ENCODE assay signal across 12 mouse cellular contexts in genomic region chr11:77456866-77457265, GRCm38 (mm10). TPM values are rescaled to one million over a fixed set of nuclear protein-coding genes. Genes with fewer than 3 reads are reported as not detected.
A peak's percentile ranks its signal among the peaks of the same experiment; 100 is the strongest.
DNase-seq lines count a peak whose midpoint lies in the region; ATAC-seq and TF ChIP-seq lines count a peak whose summit lies in the region.
"Had no signal": no experiment of that assay in that cellular context is flagged by ENCODE, and none has a peak within 500 bp of the region (broad histone marks: within the 10 kb centered on the region; RNA-seq: fewer than 3 reads in every experiment).

No protein-coding gene starts in this region.

- H3K9me3 ChIP-seq in forebrain, postnatal 0 days (ENCODE audit: low read length): no peaks in the 10 kb centered on the region
- H3K9me3 ChIP-seq in forebrain, embryonic 16.5 days (ENCODE audit: control insufficient read depth, low read length): no peaks in the 10 kb centered on the region
- H3K9me3 ChIP-seq in lung, embryonic 14.5 days (ENCODE audit: low read depth, low read length): no peaks in the 10 kb centered on the region
- H3K9me3 ChIP-seq in lung, embryonic 16.5 days (ENCODE audit: control insufficient read depth, low read length): no peaks in the 10 kb centered on the region
- H3K9me3 ChIP-seq in hindbrain, embryonic 13.5 days: no peaks in the 10 kb centered on the region
- H3K9me3 ChIP-seq: embryonic facial prominence, embryonic 15.5 days; intestine, embryonic 15.5 days; limb, embryonic 15.5 days had no signal

- no peak overlapping the region for H3K27ac ChIP-seq in forebrain, postnatal 0 days (ENCODE audit: low read depth, low read length)
- H3K27ac ChIP-seq in forebrain, embryonic 16.5 days (ENCODE audit: low read length): no peak overlapping the region
- peak overlapping the region; percentile 61 for H3K27ac ChIP-seq in lung, embryonic 14.5 days (ENCODE audit: low read depth)
- H3K27ac ChIP-seq in lung, embryonic 16.5 days (ENCODE audit: low read length): peak overlapping the region; percentile 75; the same call in 1 of the 2 replicates
- H3K27ac ChIP-seq in hindbrain, embryonic 13.5 days: no peak overlapping the region
- H3K27ac ChIP-seq: embryonic facial prominence, embryonic 15.5 days; intestine, embryonic 15.5 days; limb, embryonic 15.5 days had no signal

- 55% methylated on average over 6 of the region's 6 CpGs for WGBS in forebrain, postnatal 0 days
- 55% methylated on average over 6 of the region's 6 CpGs for WGBS in forebrain, embryonic 16.5 days
- 42% methylated on average over 6 of the region's 6 CpGs for WGBS in lung, embryonic 14.5 days
- 31% methylated on average over 6 of the region's 6 CpGs for WGBS in lung, embryonic 16.5 days
- WGBS in hindbrain, embryonic 13.5 days: 88% methylated on average over 6 of the region's 6 CpGs

- H3K27me3 ChIP-seq in forebrain, postnatal 0 days (ENCODE audit: insufficient read depth, low read length): no peaks in the 10 kb centered on the region
- peaks cover 3% of the 10 kb centered on the region for H3K27me3 ChIP-seq in forebrain, embryonic 16.5 days (replicated peaks; ENCODE audit: control insufficient read depth, insufficient read depth, low read length)
- peaks cover 12% of the 10 kb centered on the region for H3K27me3 ChIP-seq in lung, embryonic 14.5 days (ENCODE audit: insufficient read depth, low read length)
- peaks cover 5% of the 10 kb centered on the region; the same call in 1 of the 2 replicates for H3K27me3 ChIP-seq in lung, embryonic 16.5 days (ENCODE audit: control insufficient read depth, insufficient read depth, low read depth, low read length)
- peaks cover 22% of the 10 kb centered on the region for H3K27me3 ChIP-seq in hindbrain, embryonic 13.5 days
- H3K27me3 ChIP-seq: intestine, embryonic 15.5 days had no signal

- no peaks in the 10 kb centered on the region for H3K4me1 ChIP-seq in forebrain, postnatal 0 days (ENCODE audit: insufficient read depth)
- peaks cover under 1% of the 10 kb centered on the region for H3K4me1 ChIP-seq in forebrain, embryonic 16.5 days (replicated peaks; ENCODE audit: control insufficient read depth, insufficient read depth, low read length)
- no peaks in the 10 kb centered on the region for H3K4me1 ChIP-seq in lung, embryonic 14.5 days (ENCODE audit: insufficient read depth)
- peaks cover 7% of the 10 kb centered on the region for H3K4me1 ChIP-seq in lung, embryonic 16.5 days (replicated peaks; ENCODE audit: control insufficient read depth, insufficient read depth, low read length)
- H3K4me1 ChIP-seq in hindbrain, embryonic 13.5 days (replicated peaks): peaks cover 2% of the 10 kb centered on the region

- no peak overlapping the region for H3K4me2 ChIP-seq in forebrain, postnatal 0 days (ENCODE audit: low read depth)
- H3K4me2 ChIP-seq in forebrain, embryonic 16.5 days (ENCODE audit: low read length): no peak overlapping the region
- no peak overlapping the region for H3K4me2 ChIP-seq in lung, embryonic 14.5 days
- no peak overlapping the region for H3K4me2 ChIP-seq in lung, embryonic 16.5 days (ENCODE audit: low read depth, low read length)
- H3K4me2 ChIP-seq in hindbrain, embryonic 13.5 days: no peak overlapping the region
- H3K4me2 ChIP-seq: embryonic facial prominence, embryonic 15.5 days; intestine, embryonic 15.5 days; limb, embryonic 15.5 days had no signal

- H3K9ac ChIP-seq in forebrain, postnatal 0 days: no peak overlapping the region
- H3K9ac ChIP-seq in forebrain, embryonic 16.5 days (replicated peaks; ENCODE audit: low read depth, low read length): no peak overlapping the region
- H3K9ac ChIP-seq in lung, embryonic 14.5 days: no peak overlapping the region; the same call in 1 of the 2 replicates
- no peak overlapping the region for H3K9ac ChIP-seq in lung, embryonic 16.5 days (ENCODE audit: low read length)
- no peak overlapping the region for H3K9ac ChIP-seq in hindbrain, embryonic 13.5 days
- H3K9ac ChIP-seq: embryonic facial prominence, embryonic 15.5 days; intestine, embryonic 15.5 days; limb, embryonic 15.5 days had no signal

- no peak overlapping the region for H3K4me3 ChIP-seq in forebrain, postnatal 0 days (ENCODE audit: low read depth, low read length)
- no peak overlapping the region for H3K4me3 ChIP-seq in forebrain, embryonic 16.5 days (replicated peaks; ENCODE audit: low read length)
- no peak overlapping the region for H3K4me3 ChIP-seq in lung, embryonic 14.5 days (ENCODE audit: low read depth, low read length)
- no peak overlapping the region for H3K4me3 ChIP-seq in lung, embryonic 16.5 days (ENCODE audit: low read length)
- H3K4me3 ChIP-seq in hindbrain, embryonic 13.5 days: no peak overlapping the region
- H3K4me3 ChIP-seq: embryonic facial prominence, embryonic 15.5 days; intestine, embryonic 15.5 days; limb, embryonic 15.5 days had no signal

- H3K36me3 ChIP-seq in forebrain, postnatal 0 days (ENCODE audit: insufficient read depth): peaks cover 21% of the 10 kb centered on the region
- H3K36me3 ChIP-seq in forebrain, embryonic 16.5 days (ENCODE audit: control insufficient read depth, insufficient read depth): 0 out of 2 replicates have a peak, but pooled peaks cover 4% of the 10 kb centered on the region
- peaks cover 24% of the 10 kb centered on the region for H3K36me3 ChIP-seq in lung, embryonic 14.5 days (ENCODE audit: insufficient read depth)
- peaks cover 8% of the 10 kb centered on the region; the same call in 1 of the 2 replicates for H3K36me3 ChIP-seq in lung, embryonic 16.5 days (ENCODE audit: control insufficient read depth, insufficient read depth, low read length)
- peaks cover 24% of the 10 kb centered on the region for H3K36me3 ChIP-seq in hindbrain, embryonic 13.5 days

- DNase-seq in forebrain, postnatal 0 days: peak; percentile 41
- DNase-seq in lung, embryonic 14.5 days: peak; percentile 76
- no peak for DNase-seq in lung, postnatal 25 days (ENCODE audit: low spot score)
- DNase-seq in heart, adult 9 months (ENCODE audit: low spot score in 2 of 2): peak; percentile 76 to 78
- no peak for DNase-seq in spleen, adult 18-20 months

- ATAC-seq in forebrain, postnatal 0 days: no peak; the same call in 1 of the 2 replicates
- no peak for ATAC-seq in forebrain, embryonic 16.5 days
- peak; percentile 35; the same call in 1 of the 2 replicates for ATAC-seq in lung, embryonic 14.5 days (ENCODE audit: insufficient read depth)
- peak; percentile 92 for ATAC-seq in lung, embryonic 16.5 days (ENCODE audit: low read depth)
- ATAC-seq in hindbrain, embryonic 13.5 days (ENCODE audit: low FRiP score): no peak
- ATAC-seq: intestine, embryonic 15.5 days had no signal

- no peak for TF ChIP-seq CTCF in forebrain, postnatal 0 days (IDR thresholded peaks at IDR 0.05; ENCODE audit: low read depth)
- TF ChIP-seq CTCF in lung, embryonic 14.5 days (IDR thresholded peaks at IDR 0.05; ENCODE audit: low read depth): no peak

RNA-seq across cellular contexts. Expression of gene Coro6, which starts 5.3 kb away (rescaled TPM):
- total RNA-seq in forebrain, postnatal 0 days (2014; rRNA removed): 0.43 and 0.54 TPM in 2 replicates
- 0.12 and 0.28 TPM in 2 replicates for polyA plus RNA-seq in forebrain, postnatal 0 days (2015; fragmentation: Nextera tagmentation; extraction: Ambion mirVana)
- polyA plus RNA-seq in forebrain, embryonic 16.5 days (2015; fragmentation: Nextera tagmentation; extraction: Ambion mirVana): 0.11 TPM in 1 of 2 replicates, not detected in the other
- 0.22 and 0.99 TPM in 2 replicates for polyA plus RNA-seq in lung, embryonic 14.5 days (2014; fragmentation: Nextera tagmentation; extraction: Ambion mirVana)
- 1.3 and 1.5 TPM in 2 replicates for polyA plus RNA-seq in lung, embryonic 16.5 days (2015; fragmentation: Nextera tagmentation; extraction: Ambion mirVana)
- 0.12 and 0.19 TPM in 2 replicates for polyA plus RNA-seq in hindbrain, embryonic 13.5 days (2015; fragmentation: Nextera tagmentation; extraction: Ambion mirVana)
- total RNA-seq: megakaryocyte-erythroid progenitor cell, adult 5-6 weeks had no signal

RNA-seq across cellular contexts. Expression of gene Ankrd13b, which starts 32.6 kb away (rescaled TPM):
- total RNA-seq in forebrain, postnatal 0 days (2014; rRNA removed): 81.7 and 81.9 TPM in 2 replicates
- 55.4 and 56.8 TPM in 2 replicates for polyA plus RNA-seq in forebrain, postnatal 0 days (2015; fragmentation: Nextera tagmentation; extraction: Ambion mirVana)
- 33.1 and 38.4 TPM in 2 replicates for polyA plus RNA-seq in forebrain, embryonic 16.5 days (2015; fragmentation: Nextera tagmentation; extraction: Ambion mirVana)
- 12.1 and 12.9 TPM in 2 replicates for polyA plus RNA-seq in lung, embryonic 14.5 days (2014; fragmentation: Nextera tagmentation; extraction: Ambion mirVana)
- polyA plus RNA-seq in lung, embryonic 16.5 days (2015; fragmentation: Nextera tagmentation; extraction: Ambion mirVana): 2.8 and 3.0 TPM in 2 replicates
- polyA plus RNA-seq in hindbrain, embryonic 13.5 days (2015; fragmentation: Nextera tagmentation; extraction: Ambion mirVana): 29.4 and 31.0 TPM in 2 replicates

RNA-seq across cellular contexts. Expression of gene Git1, which starts 36.5 kb away (rescaled TPM):
- total RNA-seq in forebrain, postnatal 0 days (2014; rRNA removed): 91.2 and 126 TPM in 2 replicates
- 20.1 and 22.1 TPM in 2 replicates for polyA plus RNA-seq in forebrain, postnatal 0 days (2015; fragmentation: Nextera tagmentation; extraction: Ambion mirVana)
- 14.1 and 16.3 TPM in 2 replicates for polyA plus RNA-seq in forebrain, embryonic 16.5 days (2015; fragmentation: Nextera tagmentation; extraction: Ambion mirVana)
- 18.4 and 21.1 TPM in 2 replicates for polyA plus RNA-seq in lung, embryonic 14.5 days (2014; fragmentation: Nextera tagmentation; extraction: Ambion mirVana)
- polyA plus RNA-seq in lung, embryonic 16.5 days (2015; fragmentation: Nextera tagmentation; extraction: Ambion mirVana): 9.1 and 9.2 TPM in 2 replicates
- polyA plus RNA-seq in hindbrain, embryonic 13.5 days (2015; fragmentation: Nextera tagmentation; extraction: Ambion mirVana): 14.3 and 15.1 TPM in 2 replicates

RNA-seq across cellular contexts. Expression of gene Abhd15, which starts 58.1 kb away (rescaled TPM):
- 1.6 and 1.9 TPM in 2 replicates for total RNA-seq in forebrain, postnatal 0 days (2014; rRNA removed)
- polyA plus RNA-seq in forebrain, postnatal 0 days (2015; fragmentation: Nextera tagmentation; extraction: Ambion mirVana): 1.1 and 1.5 TPM in 2 replicates
- 1.4 and 1.8 TPM in 2 replicates for polyA plus RNA-seq in forebrain, embryonic 16.5 days (2015; fragmentation: Nextera tagmentation; extraction: Ambion mirVana)
- 3.0 and 3.2 TPM in 2 replicates for polyA plus RNA-seq in lung, embryonic 14.5 days (2014; fragmentation: Nextera tagmentation; extraction: Ambion mirVana)
- polyA plus RNA-seq in lung, embryonic 16.5 days (2015; fragmentation: Nextera tagmentation; extraction: Ambion mirVana): 3.9 and 4.0 TPM in 2 replicates
- polyA plus RNA-seq in hindbrain, embryonic 13.5 days (2015; fragmentation: Nextera tagmentation; extraction: Ambion mirVana): 1.9 and 3.3 TPM in 2 replicates

RNA-seq across cellular contexts. Expression of gene Trp53i13, which starts 58.9 kb away (rescaled TPM):
- 7.7 and 12.4 TPM in 2 replicates for total RNA-seq in forebrain, postnatal 0 days (2014; rRNA removed)
- 12.3 and 12.4 TPM in 2 replicates for polyA plus RNA-seq in forebrain, postnatal 0 days (2015; fragmentation: Nextera tagmentation; extraction: Ambion mirVana)
- polyA plus RNA-seq in forebrain, embryonic 16.5 days (2015; fragmentation: Nextera tagmentation; extraction: Ambion mirVana): 13.0 and 14.9 TPM in 2 replicates
- polyA plus RNA-seq in lung, embryonic 14.5 days (2014; fragmentation: Nextera tagmentation; extraction: Ambion mirVana): 39.2 and 40.3 TPM in 2 replicates
- polyA plus RNA-seq in lung, embryonic 16.5 days (2015; fragmentation: Nextera tagmentation; extraction: Ambion mirVana): 31.3 and 32.2 TPM in 2 replicates
- 14.9 and 15.5 TPM in 2 replicates for polyA plus RNA-seq in hindbrain, embryonic 13.5 days (2015; fragmentation: Nextera tagmentation; extraction: Ambion mirVana)

Comparison
In these comparisons a context has a peak if more than half of its experiments do, and no peak if none do; other contexts are left out.
1. DNase-seq: peak in forebrain, postnatal 0 days (single experiment), lung, embryonic 14.5 days (single experiment) and heart, adult 9 months (2 of 2); none in lung, postnatal 25 days (single experiment) and spleen, adult 18-20 months (0 of 2).
2. ATAC-seq: peak in lung, embryonic 14.5 days (single experiment) and lung, embryonic 16.5 days (single experiment); none in forebrain, postnatal 0 days (single experiment), forebrain, embryonic 16.5 days (single experiment) and hindbrain, embryonic 13.5 days (single experiment).
3. H3K27ac ChIP-seq: peak in lung, embryonic 14.5 days (single experiment) and lung, embryonic 16.5 days (single experiment); none in forebrain, postnatal 0 days (single experiment), forebrain, embryonic 16.5 days (single experiment) and hindbrain, embryonic 13.5 days (single experiment).